8 mouse cellular contexts compared by ENCODE assay signal in genomic region chr5:86352966-86353365, GRCm38 (mm10). TPM values are rescaled to one million over a fixed set of nuclear protein-coding genes. Genes with fewer than 3 reads are reported as not detected.
DNase-seq lines count a peak whose midpoint lies in the region; ATAC-seq and TF ChIP-seq lines count a peak whose summit lies in the region.
"Had no signal": no experiment of that assay in that cellular context is flagged by ENCODE, and none has a peak within 500 bp of the region (broad histone marks: within the 10 kb centered on the region; RNA-seq: fewer than 3 reads in every experiment).

No protein-coding gene starts in this region.

- H3K4me1 ChIP-seq in lung, embryonic 14.5 days (ENCODE audit: insufficient read depth): no peaks in the 10 kb centered on the region
- H3K4me1 ChIP-seq in lung, adult 2 months (ENCODE audit: control insufficient read depth, insufficient read depth, low read length): no peaks in the 10 kb centered on the region
- H3K4me1 ChIP-seq: midbrain, embryonic 12.5 days had no signal

- no peaks in the 10 kb centered on the region for H3K27me3 ChIP-seq in lung, embryonic 14.5 days (ENCODE audit: insufficient read depth, low read length)
- H3K27me3 ChIP-seq: midbrain, embryonic 12.5 days had no signal

- no peak for TF ChIP-seq POLR2A in lung, adult 2 months (IDR thresholded peaks at IDR 0.05; ENCODE audit: borderline replicate concordance, extremely low read depth, low read depth, low read length)

- ATAC-seq in lung, embryonic 14.5 days (ENCODE audit: insufficient read depth): no peak

- H3K36me3 ChIP-seq in lung, embryonic 14.5 days (ENCODE audit: insufficient read depth): no peaks in the 10 kb centered on the region
- H3K36me3 ChIP-seq: midbrain, embryonic 12.5 days had no signal

- no peak overlapping the region for H3K9ac ChIP-seq in lung, embryonic 14.5 days
- H3K9ac ChIP-seq: midbrain, embryonic 12.5 days had no signal

- H3K9me3 ChIP-seq in lung, embryonic 14.5 days (ENCODE audit: low read depth, low read length): no peaks in the 10 kb centered on the region
- H3K9me3 ChIP-seq: midbrain, embryonic 12.5 days had no signal

- peak; percentile 80 for DNase-seq in lung, embryonic 14.5 days
- no peak for DNase-seq in lung, adult 2 months
- DNase-seq in WW6 (ENCODE audit: low read depth, low spot score): peak; percentile 36
- DNase-seq in cerebellum, adult 18-20 months: peak; percentile 51 to 57
- DNase-seq in gonadal fat pad, adult 2 months (ENCODE audit: low read depth): peak; percentile 12
- DNase-seq in left cerebral cortex, postnatal 4 days: peak; percentile 12
- DNase-seq in thymus, adult 18-20 months: no peak

- WGBS in lung, embryonic 14.5 days: 18% methylated on average over 7 of the region's 7 CpGs
- 24% methylated on average over 7 of the region's 7 CpGs for WGBS in lung, adult 2 months

- no peak overlapping the region for H3K4me2 ChIP-seq in lung, embryonic 14.5 days
- H3K4me2 ChIP-seq: midbrain, embryonic 12.5 days had no signal

- peak; percentile 39 for TF ChIP-seq CTCF in lung, embryonic 14.5 days (IDR thresholded peaks at IDR 0.05; ENCODE audit: low read depth)
- no peak for TF ChIP-seq CTCF in lung, adult 2 months (IDR thresholded peaks at IDR 0.05; ENCODE audit: insufficient read depth, low read length)

- no peak overlapping the region for H3K27ac ChIP-seq in lung, embryonic 14.5 days (ENCODE audit: low read depth)
- H3K27ac ChIP-seq: midbrain, embryonic 12.5 days had no signal

- intact Hi-C loops in left cerebral cortex, postnatal 4 days (cut with DNase I): loop anchor here (10.0 kb wide), 1 partner anchor 492 kb away; no protein-coding TSS in a partner anchor

- no peak overlapping the region for H3K4me3 ChIP-seq in lung, embryonic 14.5 days (ENCODE audit: low read depth, low read length)
- no peak overlapping the region for H3K4me3 ChIP-seq in lung, adult 2 months (replicated peaks; ENCODE audit: extremely low read depth, low read depth, low read length)
- H3K4me3 ChIP-seq: midbrain, embryonic 12.5 days had no signal

RNA-seq across cellular contexts. Expression of gene Tmprss11d, which starts 20.3 kb away (rescaled TPM):
- not detected in 2 replicates for polyA plus RNA-seq in lung, embryonic 14.5 days (2014; fragmentation: Nextera tagmentation; extraction: Ambion mirVana)
- polyA plus RNA-seq in lung, adult 2 months (2012; rRNA removed): 1.3 TPM in 1 of 2 replicates, not detected in the other
- not detected in 2 replicates for polyA plus RNA-seq in gonadal fat pad, adult 2 months (2012; rRNA removed)
- total RNA-seq in left cerebral cortex, postnatal 4 days (2021): not detected
- polyA plus RNA-seq: midbrain, embryonic 12.5 days had no signal

Comparison
In these comparisons a context has a peak if more than half of its experiments do, and no peak if none do; other contexts are left out.
1. DNase-seq: peak in lung, embryonic 14.5 days (single experiment), WW6 (single experiment), cerebellum, adult 18-20 months (2 of 2), gonadal fat pad, adult 2 months (single experiment) and left cerebral cortex, postnatal 4 days (single experiment); none in lung, adult 2 months (single experiment) and thymus, adult 18-20 months (0 of 2).